Mouse (Mus musculus): ENCODE results near the gene Cemip2. TPM values are rescaled to one million over a fixed set of nuclear protein-coding genes. Genes with fewer than 3 reads are reported as not detected.

Cemip2 gene
- polyA plus RNA-seq, 1 experiment, result 12.6 TPM

DNA sequence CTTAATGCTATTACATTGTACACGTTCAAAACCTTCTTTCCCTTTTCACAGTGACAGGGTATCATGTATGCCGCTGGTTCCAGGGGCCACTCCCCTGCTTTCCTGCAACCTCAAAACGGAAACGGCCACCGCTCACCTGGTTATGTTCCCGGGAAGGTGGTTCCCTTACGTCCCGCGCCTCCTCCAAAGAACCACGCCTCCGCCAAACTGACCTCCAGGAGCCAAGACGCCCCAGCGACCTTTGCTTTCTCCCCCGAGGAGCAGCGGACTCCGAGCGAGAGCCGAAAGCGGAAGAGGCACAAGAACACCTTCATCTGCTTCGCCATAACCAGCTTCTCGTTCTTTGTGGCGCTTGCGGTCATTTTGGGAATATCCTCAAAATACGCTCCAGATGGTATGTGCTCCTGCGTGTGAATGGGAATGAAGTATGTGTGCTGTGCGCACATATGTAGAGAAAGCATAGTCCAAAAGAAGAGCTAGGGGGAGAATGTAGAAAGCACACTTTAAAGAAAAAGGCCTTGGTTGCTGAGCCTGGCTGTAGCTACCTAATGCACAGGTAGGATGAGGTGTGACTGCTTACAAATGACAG, 14.5 kb downstream of the Cemip2 start:
- H3K27me3 ChIP-seq (ENCODE audit: control insufficient read depth, insufficient read depth, insufficient read length), result no peaks in the 10 kb centered on the region
- H3K79me2 ChIP-seq (ENCODE audit: control insufficient read depth, insufficient read depth), result peaks cover 48% of the 10 kb centered on the region
- TF ChIP-seq FOSL1 (IDR thresholded peaks at IDR 0.05; ENCODE audit: insufficient read depth, low read length, poor library complexity, severe bottlenecking) (no peak), MYOD1 (IDR thresholded peaks at IDR 0.05; ENCODE audit: control insufficient read depth, insufficient read length, low read depth) (no peak), CEBPB (IDR thresholded peaks at IDR 0.05; ENCODE audit: low read depth) (no peak), MYOG (IDR thresholded peaks at IDR 0.05; ENCODE audit: control insufficient read depth, extremely low read depth, insufficient read length) (no peak), USF1 (IDR thresholded peaks at IDR 0.05; ENCODE audit: low read depth) (no peak), CTCF (IDR thresholded peaks at IDR 0.05; ENCODE audit: control insufficient read depth, insufficient read depth, insufficient read length) (no peak), MAX (IDR thresholded peaks at IDR 0.05) (no peak)
- peaks cover 38% of the 10 kb centered on the region for H3K36me3 ChIP-seq (ENCODE audit: control insufficient read depth, insufficient read depth)
- peaks cover 20% of the 10 kb centered on the region for H3K79me3 ChIP-seq (ENCODE audit: low read depth)
- no peak overlapping the region for H3K4me3 ChIP-seq (ENCODE audit: insufficient read depth, poor library complexity, severe bottlenecking)
- H3ac ChIP-seq (ENCODE audit: control insufficient read depth, insufficient read length, low read depth), result no peak overlapping the region

DNA sequence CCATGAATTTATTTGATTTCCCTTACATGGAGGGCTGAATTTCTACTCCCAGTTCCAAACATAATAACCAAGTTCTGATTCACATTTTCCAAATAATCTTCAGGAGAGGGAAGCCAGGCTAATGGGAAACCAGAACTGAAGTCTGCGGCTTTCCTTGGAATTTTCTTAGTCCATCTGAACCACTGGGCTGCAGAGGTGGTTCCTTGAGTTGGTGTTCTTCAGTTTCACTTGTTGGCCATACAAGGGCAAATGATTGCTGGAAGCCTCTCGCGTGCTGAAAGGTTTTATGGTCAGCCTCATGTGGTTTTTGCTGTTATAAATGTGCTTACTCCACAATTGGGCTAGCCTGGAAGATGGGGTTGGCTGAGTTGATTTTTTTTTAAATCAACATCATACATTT, 16.4 kb downstream of the Cemip2 start:
- TF ChIP-seq CTCF (IDR thresholded peaks at IDR 0.05; ENCODE audit: control insufficient read depth, insufficient read depth, insufficient read length), result no peak
- no peak for TF ChIP-seq MYOG (IDR thresholded peaks at IDR 0.05; ENCODE audit: control insufficient read depth, extremely low read depth, insufficient read length)
- no peak for TF ChIP-seq USF1 (IDR thresholded peaks at IDR 0.05; ENCODE audit: low read depth)
- no peak for TF ChIP-seq MYOD1 (IDR thresholded peaks at IDR 0.05; ENCODE audit: control insufficient read depth, insufficient read length, low read depth)
- no peak for TF ChIP-seq MAX (IDR thresholded peaks at IDR 0.05)
- no peak for TF ChIP-seq CEBPB (IDR thresholded peaks at IDR 0.05; ENCODE audit: low read depth)
- no peak for TF ChIP-seq FOSL1 (IDR thresholded peaks at IDR 0.05; ENCODE audit: insufficient read depth, low read length, poor library complexity, severe bottlenecking)
- Histone ChIP-seq H3K27me3 (ENCODE audit: control insufficient read depth, insufficient read depth, insufficient read length) (no peaks in the 10 kb centered on the region), H3K36me3 (ENCODE audit: control insufficient read depth, insufficient read depth) (peaks cover 56% of the 10 kb centered on the region)

DNA sequence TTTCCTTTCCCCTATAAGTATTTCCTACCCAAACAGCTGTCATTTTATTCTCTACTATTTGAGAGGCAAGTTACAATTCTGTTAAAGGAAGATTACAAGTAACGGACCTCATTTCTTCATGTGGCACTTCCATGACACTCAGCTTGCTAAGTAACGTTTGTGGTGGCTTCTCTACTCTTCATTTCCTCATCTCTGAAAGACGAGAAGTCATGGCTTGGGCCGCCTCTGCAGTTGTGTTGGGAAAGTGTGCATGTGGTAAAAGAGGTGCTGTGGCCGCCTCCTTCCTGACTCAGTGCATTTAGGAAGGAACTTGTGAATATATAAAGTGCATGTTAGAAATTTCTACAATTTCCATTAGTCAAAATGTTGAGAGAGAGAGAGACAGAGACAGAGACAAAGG, 18.2 kb downstream of the Cemip2 start:
- Histone ChIP-seq H3K79me3 (ENCODE audit: low read depth) (peaks cover 8% of the 10 kb centered on the region), H3ac (ENCODE audit: control insufficient read depth, insufficient read length, low read depth) (no peak overlapping the region), H3K27me3 (ENCODE audit: control insufficient read depth, insufficient read depth, insufficient read length) (no peaks in the 10 kb centered on the region), H3K36me3 (ENCODE audit: control insufficient read depth, insufficient read depth) (peaks cover 67% of the 10 kb centered on the region), H3K79me2 (ENCODE audit: control insufficient read depth, insufficient read depth) (peaks cover 16% of the 10 kb centered on the region), H3K4me3 (ENCODE audit: insufficient read depth, poor library complexity, severe bottlenecking) (no peak overlapping the region)
- TF ChIP-seq MAX (IDR thresholded peaks at IDR 0.05) (no peak), MYOD1 (IDR thresholded peaks at IDR 0.05; ENCODE audit: control insufficient read depth, insufficient read length, low read depth) (no peak), USF1 (IDR thresholded peaks at IDR 0.05; ENCODE audit: low read depth) (no peak), CTCF (IDR thresholded peaks at IDR 0.05; ENCODE audit: control insufficient read depth, insufficient read depth, insufficient read length) (no peak), MYOG (IDR thresholded peaks at IDR 0.05; ENCODE audit: control insufficient read depth, extremely low read depth, insufficient read length) (no peak), CEBPB (IDR thresholded peaks at IDR 0.05; ENCODE audit: low read depth) (no peak), FOSL1 (IDR thresholded peaks at IDR 0.05; ENCODE audit: insufficient read depth, low read length, poor library complexity, severe bottlenecking) (no peak)

More for the DNA sequence above, 16.4 kb downstream of the Cemip2 start:
- Histone ChIP-seq H3K79me2 (ENCODE audit: control insufficient read depth, insufficient read depth) (peaks cover 31% of the 10 kb centered on the region), H3K4me3 (ENCODE audit: insufficient read depth, poor library complexity, severe bottlenecking) (no peak overlapping the region), H3ac (ENCODE audit: control insufficient read depth, insufficient read length, low read depth) (no peak overlapping the region), H3K79me3 (ENCODE audit: low read depth) (peaks cover 17% of the 10 kb centered on the region)

DNA sequence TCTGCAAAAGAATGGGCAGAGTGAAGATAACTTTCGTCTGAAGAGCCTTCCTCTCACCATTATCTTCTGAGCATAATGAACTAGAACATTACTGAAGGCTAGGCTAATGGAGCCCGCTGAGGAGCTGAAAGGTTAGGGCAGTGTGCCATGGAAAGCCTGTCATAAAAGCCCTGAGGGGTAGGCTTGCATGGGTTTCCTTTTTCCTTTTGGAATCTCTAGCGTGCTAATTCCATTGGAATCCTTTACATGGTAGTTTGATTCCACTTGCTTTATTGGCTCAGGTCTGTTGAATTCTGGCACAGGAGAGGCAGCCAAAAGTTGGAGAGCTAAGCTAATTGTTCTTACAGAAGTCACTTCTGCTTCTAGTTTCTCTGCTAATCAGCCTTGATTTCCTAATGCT, 20.6 kb downstream of the Cemip2 start:
- Histone ChIP-seq H3ac (ENCODE audit: control insufficient read depth, insufficient read length, low read depth) (no peak overlapping the region), H3K79me2 (ENCODE audit: control insufficient read depth, insufficient read depth) (no peaks in the 10 kb centered on the region), H3K36me3 (ENCODE audit: control insufficient read depth, insufficient read depth) (peaks cover 70% of the 10 kb centered on the region), H3K4me3 (ENCODE audit: insufficient read depth, poor library complexity, severe bottlenecking) (no peak overlapping the region), H3K79me3 (ENCODE audit: low read depth) (no peaks in the 10 kb centered on the region), H3K27me3 (ENCODE audit: control insufficient read depth, insufficient read depth, insufficient read length) (no peaks in the 10 kb centered on the region)
- no peak for TF ChIP-seq CEBPB (IDR thresholded peaks at IDR 0.05; ENCODE audit: low read depth)
- TF ChIP-seq FOSL1 (IDR thresholded peaks at IDR 0.05; ENCODE audit: insufficient read depth, low read length, poor library complexity, severe bottlenecking), result no peak
- no peak for TF ChIP-seq MYOD1 (IDR thresholded peaks at IDR 0.05; ENCODE audit: control insufficient read depth, insufficient read length, low read depth)
- no peak for TF ChIP-seq USF1 (IDR thresholded peaks at IDR 0.05; ENCODE audit: low read depth)
- no peak for TF ChIP-seq MYOG (IDR thresholded peaks at IDR 0.05; ENCODE audit: control insufficient read depth, extremely low read depth, insufficient read length)
- TF ChIP-seq CTCF (IDR thresholded peaks at IDR 0.05; ENCODE audit: control insufficient read depth, insufficient read depth, insufficient read length), result no peak
- no peak for TF ChIP-seq MAX (IDR thresholded peaks at IDR 0.05)

DNA sequence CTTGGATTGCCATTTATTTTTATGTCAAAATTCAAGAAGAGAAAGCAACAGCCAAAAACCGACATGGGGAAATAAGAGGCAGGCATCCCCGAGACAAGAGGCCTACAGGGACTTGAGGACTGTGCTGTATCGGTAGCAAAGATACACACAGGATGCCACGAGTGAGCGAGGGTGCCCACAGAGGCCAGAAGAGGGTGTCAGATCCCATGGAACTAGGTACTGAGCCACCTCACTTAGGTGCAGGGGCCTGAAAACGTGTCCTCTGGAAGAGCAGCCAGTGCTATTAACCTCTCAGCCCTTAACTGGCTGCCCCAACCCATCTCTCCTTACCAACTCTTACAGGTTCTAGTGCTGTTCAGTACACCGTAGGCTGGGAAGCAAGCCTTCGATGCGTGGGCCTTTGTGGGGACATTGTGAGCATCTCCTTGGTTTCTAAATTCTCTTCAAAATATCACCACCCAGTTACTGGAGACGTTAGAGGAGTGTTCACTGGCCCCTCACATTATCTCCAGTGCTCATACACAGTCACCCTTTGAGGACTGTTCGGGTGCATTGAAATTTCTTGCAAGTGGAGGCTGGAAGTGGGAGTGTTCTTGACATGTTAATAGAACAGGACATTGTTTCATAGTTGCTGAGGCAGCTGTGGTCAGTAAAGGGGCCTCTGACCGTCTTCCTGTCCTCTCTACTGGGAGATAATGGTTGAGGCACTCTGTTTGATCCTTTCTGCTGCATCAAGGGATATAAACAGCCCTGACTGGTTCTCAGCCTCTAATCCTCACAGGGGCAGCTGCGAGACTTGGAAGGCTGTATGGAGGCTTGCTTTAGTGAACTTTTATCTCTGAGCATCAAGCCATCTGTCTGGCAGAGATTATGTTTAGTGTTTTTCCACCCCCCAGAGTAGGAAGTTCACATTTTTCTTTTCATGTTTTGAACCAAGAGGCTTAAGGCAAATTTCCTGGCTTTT, 21.6 kb downstream of the Cemip2 start:
- TF ChIP-seq USF1 (IDR thresholded peaks at IDR 0.05; ENCODE audit: low read depth) (no peak), MAX (IDR thresholded peaks at IDR 0.05) (no peak), MYOD1 (IDR thresholded peaks at IDR 0.05; ENCODE audit: control insufficient read depth, insufficient read length, low read depth) (no peak)
- Histone ChIP-seq H3K36me3 (ENCODE audit: control insufficient read depth, insufficient read depth) (peaks cover 75% of the 10 kb centered on the region), H3K27me3 (ENCODE audit: control insufficient read depth, insufficient read depth, insufficient read length) (no peaks in the 10 kb centered on the region), H3ac (ENCODE audit: control insufficient read depth, insufficient read length, low read depth) (no peak overlapping the region), H3K79me3 (ENCODE audit: low read depth) (no peaks in the 10 kb centered on the region), H3K4me3 (ENCODE audit: insufficient read depth, poor library complexity, severe bottlenecking) (no peak overlapping the region), H3K79me2 (ENCODE audit: control insufficient read depth, insufficient read depth) (no peaks in the 10 kb centered on the region)
